ENCODE assay signal across 13 mouse cellular contexts in the genomic region with DNA sequence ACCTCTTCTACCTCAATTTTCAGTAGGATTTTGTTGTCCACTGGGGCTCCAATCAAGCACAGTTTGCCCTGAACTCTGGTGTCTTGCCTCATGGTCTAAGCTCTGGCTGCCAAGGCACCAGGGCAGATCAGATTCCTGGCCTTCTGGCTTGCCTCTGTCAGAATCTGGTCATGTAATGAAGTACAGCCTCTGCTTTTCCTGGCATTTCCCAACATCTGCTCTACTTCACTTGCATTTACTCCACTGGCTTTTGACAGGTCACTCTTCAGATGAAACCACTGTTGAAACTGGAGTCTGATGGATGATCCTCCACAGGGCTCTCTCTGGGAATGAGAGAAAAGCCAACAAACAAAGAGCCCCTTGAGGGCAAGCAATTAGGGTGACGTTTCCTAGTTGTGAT.
DNase-seq lines count a peak whose midpoint lies in the region; ATAC-seq and TF ChIP-seq lines count a peak whose summit lies in the region.
"Had no signal": no experiment of that assay in that cellular context is flagged by ENCODE, and none has a peak within 500 bp of the region (broad histone marks: within the 10 kb centered on the region; RNA-seq: fewer than 3 reads in every experiment).

No protein-coding gene starts in this region.

- peak; percentile 55 for DNase-seq in kidney, postnatal 0 days (ENCODE audit: low spot score)
- no peak for DNase-seq in kidney, postnatal 4 days
- peak; percentile 64 for DNase-seq in embryo, embryonic 10.5 days (ENCODE audit: low spot score)
- peak; percentile 58 for DNase-seq in embryonic facial prominence, embryonic 10.5 days (ENCODE audit: low spot score)
- DNase-seq in lung, postnatal 36 days = peak; percentile 28
- DNase-seq in left cerebral cortex, postnatal 10 days (ENCODE audit: extremely low spot score in 1 of 2, low spot score in 2 of 2) = no peak
- DNase-seq in right cerebral cortex, postnatal 10 days (ENCODE audit: low spot score in 2 of 2) = no peak
- DNase-seq: cerebellum, postnatal 25 days; gastrocnemius, postnatal 25 days; layer of hippocampus, adult 9-11 months had no signal

- no peaks in the 10 kb centered on the region for H3K4me1 ChIP-seq in kidney, postnatal 0 days (replicated peaks; ENCODE audit: insufficient read depth, low read length)
- H3K4me1 ChIP-seq in embryonic facial prominence, embryonic 10.5 days = peaks cover 6% of the 10 kb centered on the region; the same call in 1 of the 2 replicates
- H3K4me1 ChIP-seq: forebrain, embryonic 12.5 days; limb, embryonic 12.5 days had no signal

- no peak overlapping the region for H3K4me2 ChIP-seq in kidney, postnatal 0 days (ENCODE audit: low read length)
- H3K4me2 ChIP-seq: forebrain, embryonic 12.5 days; limb, embryonic 12.5 days had no signal

- no peak overlapping the region for H3K4me3 ChIP-seq in kidney, postnatal 0 days (replicated peaks; ENCODE audit: low read depth, low read length)
- no peak overlapping the region for H3K4me3 ChIP-seq in embryonic facial prominence, embryonic 10.5 days
- H3K4me3 ChIP-seq: forebrain, embryonic 12.5 days; limb, embryonic 12.5 days had no signal

- no peaks in the 10 kb centered on the region for H3K27me3 ChIP-seq in kidney, postnatal 0 days (ENCODE audit: insufficient read depth, low read length)
- H3K27me3 ChIP-seq in embryonic facial prominence, embryonic 10.5 days (replicated peaks; ENCODE audit: low read depth, poor library complexity, severe bottlenecking) = no peaks in the 10 kb centered on the region
- H3K27me3 ChIP-seq: forebrain, embryonic 12.5 days; limb, embryonic 12.5 days had no signal

- H3K9ac ChIP-seq in kidney, postnatal 0 days (ENCODE audit: low read depth, low read length) = no peak overlapping the region
- H3K9ac ChIP-seq: forebrain, embryonic 12.5 days; limb, embryonic 12.5 days had no signal

- no peaks in the 10 kb centered on the region for H3K9me3 ChIP-seq in kidney, postnatal 0 days (replicated peaks; ENCODE audit: low read length)
- no peaks in the 10 kb centered on the region for H3K9me3 ChIP-seq in embryonic facial prominence, embryonic 10.5 days
- H3K9me3 ChIP-seq: forebrain, embryonic 12.5 days; limb, embryonic 12.5 days had no signal

- H3K27ac ChIP-seq in kidney, postnatal 0 days = no peak overlapping the region
- H3K27ac ChIP-seq in embryonic facial prominence, embryonic 10.5 days (replicated peaks) = no peak overlapping the region
- H3K27ac ChIP-seq: forebrain, embryonic 12.5 days; limb, embryonic 12.5 days; macrophage had no signal

- intact Hi-C loops in left cerebral cortex, postnatal 10 days (cut with DNase I) = no loop called here

- no peak for TF ChIP-seq CTCF in kidney, postnatal 0 days (IDR thresholded peaks at IDR 0.05; ENCODE audit: low read depth)

- ATAC-seq in kidney, postnatal 0 days (replicated peaks; ENCODE audit: low FRiP score, low read depth) = peak; percentile 49; the same call in 1 of the 2 replicates

- WGBS in kidney, postnatal 0 days = 0% methylated on average over 1 of the region's 1 CpGs
- 18% methylated on average over 1 of the region's 1 CpGs for WGBS in embryonic facial prominence, embryonic 10.5 days

- H3K36me3 ChIP-seq in kidney, postnatal 0 days (ENCODE audit: insufficient read depth, low read length) = no peaks in the 10 kb centered on the region
- H3K36me3 ChIP-seq in embryonic facial prominence, embryonic 10.5 days (replicated peaks) = no peaks in the 10 kb centered on the region
- H3K36me3 ChIP-seq: forebrain, embryonic 12.5 days; limb, embryonic 12.5 days had no signal

Comparison
In these comparisons a context has a peak if more than half of its experiments do, and no peak if none do; other contexts are left out.
1. DNase-seq: peak in kidney, postnatal 0 days (single experiment), embryo, embryonic 10.5 days (single experiment), embryonic facial prominence, embryonic 10.5 days (single experiment) and lung, postnatal 36 days (single experiment); none in kidney, postnatal 4 days (0 of 2), left cerebral cortex, postnatal 10 days (0 of 2) and right cerebral cortex, postnatal 10 days (0 of 2).